Mouse (Mus musculus) stomach, embryonic 15.5 days (tissue): ENCODE results near the gene Asgr1. TPM values are rescaled to one million over a fixed set of nuclear protein-coding genes. Genes with fewer than 3 reads are reported as not detected.
"Not testable (repeated sequence)": the region's sequence is repeated elsewhere in the genome, so short reads cannot be mapped to it uniquely, and the experiment has no call there.

Experiments
- ATAC-seq: fragments of 200-750 bp; cut with Nextera tagmentation; 2 replicates; pipeline ENCODE4 v1.8.0; 2017; ENCODE audit warnings: low read depth, moderate number of reproducible peaks, moderate TSS enrichment; ENCODE audit not compliant: insufficient read depth, low FRiP score
- H3K27ac ChIP-seq: fragments of 300-500 bp; sonication (generic); 2 replicates; pipeline ENCODE4 v1.5.1; 2015; ENCODE audit warnings: mild to moderate bottlenecking, inconsistent platforms
- H3K27me3 ChIP-seq: fragments of 300-500 bp; sonication (generic); replicated peaks from 2 replicates; pipeline ENCODE4 v1.6.1; 2015; ENCODE audit warnings: inconsistent platforms
- H3K36me3 ChIP-seq: fragments of 300-500 bp; sonication (generic); 2 replicates; pipeline ENCODE4 v1.6.1; 2015; ENCODE audit warnings: inconsistent platforms
- H3K4me1 ChIP-seq: fragments of 300-500 bp; sonication (generic); 2 replicates; pipeline ENCODE4 v1.6.1; 2015; ENCODE audit warnings: inconsistent platforms
- H3K4me2 ChIP-seq: fragments of 300-500 bp; sonication (generic); 2 replicates; pipeline ENCODE4 v1.6.1; 2015; ENCODE audit warnings: mild to moderate bottlenecking, inconsistent platforms
- H3K4me3 ChIP-seq: fragments of 300-500 bp; sonication (generic); replicated peaks from 2 replicates; pipeline ENCODE4 v1.5.1; 2015; ENCODE audit warnings: inconsistent platforms
- H3K9ac ChIP-seq: fragments of 300-500 bp; sonication (generic); 2 replicates; pipeline ENCODE4 v1.6.1; 2015; ENCODE audit warnings: inconsistent platforms
- H3K9me3 ChIP-seq: fragments of 300-500 bp; sonication (generic); 2 replicates; pipeline ENCODE4 v1.6.1; 2016; ENCODE audit warnings: inconsistent platforms
- WGBS: fragments of 180-500 bp; shearing (Covaris S2); methylation state at CpG from one replicate; pipeline ENCODE4 v1.1.7; 2015; 5-methylcytosine and 5-hydroxymethylcytosine counted together
- polyA plus RNA-seq: library from polyadenylated mRNA; unstranded; fragments of >200 nt; fragmentation: Nextera tagmentation; extraction: Ambion mirVana; gene quantifications from 2 replicates; pipeline ENCODE4 v1.2.1, GENCODE M21; 2015

The Asgr1 gene
- polyA plus RNA-seq, 1 experiment from 2014 or later: 0.96 TPM

- 52% methylated on average over 6 of the region's 6 CpGs for WGBS
- no peak overlapping the region for H3K27ac ChIP-seq
- H3K36me3 ChIP-seq: no peaks in the 10 kb centered on the region
- no peaks in the 10 kb centered on the region for H3K27me3 ChIP-seq
- H3K4me2 ChIP-seq: no peak overlapping the region
- no peaks in the 10 kb centered on the region for H3K9me3 ChIP-seq
- no peak overlapping the region for H3K4me3 ChIP-seq
- no peak for ATAC-seq
- no peak overlapping the region for H3K9ac ChIP-seq
- H3K4me1 ChIP-seq: 0 out of 2 replicates have a peak, but pooled peaks cover 3% of the 10 kb centered on the region
These were observed 4.5 kb upstream of the Asgr1 start for GRCm38 (mm10) chr11:70049366-70049765.

DNA sequence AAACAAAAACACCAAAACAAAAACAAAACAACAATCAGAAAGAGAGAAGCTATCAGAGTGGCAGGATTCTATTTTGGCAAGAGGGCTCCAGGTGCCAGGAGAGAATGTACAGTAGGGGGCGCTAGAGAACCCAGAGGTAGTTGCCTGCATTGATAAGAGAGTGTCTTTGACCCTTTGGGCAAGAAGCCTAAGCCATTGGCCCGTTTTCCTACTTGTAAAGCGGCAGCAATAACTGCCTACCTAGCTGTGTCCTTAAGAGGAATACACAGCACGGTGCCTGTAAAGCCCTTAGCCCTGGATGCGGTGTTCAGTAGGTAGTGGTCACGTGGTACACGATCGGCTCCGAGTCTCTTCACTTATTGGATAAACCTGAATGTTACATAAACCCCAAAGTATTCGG, 4.1 kb upstream of the Asgr1 start:
- no peak overlapping the region for H3K9ac ChIP-seq
- 53% methylated on average over 10 of the region's 10 CpGs for WGBS
- 0 out of 2 replicates have a peak, but pooled peaks cover 3% of the 10 kb centered on the region for H3K4me1 ChIP-seq
- no peak overlapping the region for H3K4me3 ChIP-seq
- no peak overlapping the region for H3K27ac ChIP-seq
- no peaks in the 10 kb centered on the region for H3K9me3 ChIP-seq
- ATAC-seq: no peak
- H3K4me2 ChIP-seq: no peak overlapping the region
- no peaks in the 10 kb centered on the region for H3K36me3 ChIP-seq
- H3K27me3 ChIP-seq: no peaks in the 10 kb centered on the region

GRCm38 (mm10) chr11:70053156-70053555, 729 bp upstream of the Asgr1 start:
- 38% methylated on average over 7 of the region's 7 CpGs for WGBS

GRCm38 (mm10) chr11:70055618-70056214, 1.8 kb downstream of the Asgr1 start:
- no peaks in the 10 kb centered on the region for H3K36me3 ChIP-seq
- no peak overlapping the region for H3K9ac ChIP-seq
- H3K27me3 ChIP-seq: no peaks in the 10 kb centered on the region; the same call in 1 of the 2 replicates
- 24% methylated on average over 18 of the region's 18 CpGs for WGBS
- H3K4me2 ChIP-seq: peak overlapping the region; percentile 39
- ATAC-seq: 0 out of 2 replicates have a peak, but pooled peaks have one; percentile 33
- no peaks in the 10 kb centered on the region for H3K9me3 ChIP-seq
- 0 out of 2 replicates have a peak, but pooled peaks cover 6% of the 10 kb centered on the region for H3K4me1 ChIP-seq
- 0 out of 2 replicates have a peak overlapping the region, but pooled peaks have one; percentile 5 for H3K4me3 ChIP-seq
- no peak overlapping the region for H3K27ac ChIP-seq

More at GRCm38 (mm10) chr11:70053156-70053555, 729 bp upstream of the Asgr1 start:
- Histone ChIP-seq H3K27me3 (no peaks in the 10 kb centered on the region), H3K4me2 (no peak overlapping the region), H3K36me3 (no peaks in the 10 kb centered on the region), H3K9ac (no peak overlapping the region), H3K27ac (no peak overlapping the region), H3K4me3 (no peak overlapping the region), H3K4me1 (0 out of 2 replicates have a peak, but pooled peaks cover 6% of the 10 kb centered on the region), H3K9me3 (no peaks in the 10 kb centered on the region)
- no peak for ATAC-seq

GRCm38 (mm10) chr11:70057805-70058204, 3.9 kb downstream of the Asgr1 start:
- Histone ChIP-seq H3K9ac (no peak overlapping the region), H3K4me2 (no peak overlapping the region), H3K36me3 (no peaks in the 10 kb centered on the region), H3K9me3 (no peaks in the 10 kb centered on the region), H3K4me3 (no peak overlapping the region), H3K27ac (no peak overlapping the region), H3K4me1 (0 out of 2 replicates have a peak, but pooled peaks cover 6% of the 10 kb centered on the region), H3K27me3 (no peaks in the 10 kb centered on the region; the same call in 1 of the 2 replicates)
- WGBS: 81% methylated on average over 9 of the region's 9 CpGs
- no peak for ATAC-seq

DNA sequence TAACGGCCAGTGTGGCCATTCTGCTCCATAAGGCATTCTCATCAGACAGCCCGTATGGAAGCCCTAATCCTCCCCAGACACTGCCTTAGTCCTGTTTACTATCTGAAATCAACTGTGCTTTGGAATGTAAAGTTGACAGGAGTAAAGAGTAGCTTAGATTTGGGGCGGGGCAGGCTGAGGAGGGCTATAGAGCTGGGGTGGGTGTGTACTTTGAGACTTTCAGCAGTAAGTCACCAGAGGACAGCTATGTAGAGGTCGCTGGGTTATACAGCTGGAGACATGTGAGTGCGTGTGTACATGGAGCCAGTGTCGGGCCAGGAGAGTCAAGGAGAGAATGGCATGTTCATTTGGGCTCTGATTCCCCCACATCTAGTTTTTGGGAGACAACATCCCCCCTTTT, 6.0 kb downstream of the Asgr1 start:
- WGBS: 28% methylated on average over 6 of the region's 6 CpGs

GRCm38 (mm10) chr11:70063053-70063452, 9.2 kb downstream of the Asgr1 start:
- H3K36me3 ChIP-seq: no peaks in the 10 kb centered on the region
- no peak overlapping the region for H3K27ac ChIP-seq
- H3K4me3 ChIP-seq: no peak overlapping the region
- H3K4me1 ChIP-seq: no peaks in the 10 kb centered on the region
- no peak overlapping the region for H3K4me2 ChIP-seq
- no peak overlapping the region for H3K9ac ChIP-seq
- WGBS: 72% methylated on average over 3 of the region's 3 CpGs
- ATAC-seq: no peak
- H3K9me3 ChIP-seq: no peaks in the 10 kb centered on the region
- no peaks in the 10 kb centered on the region; the same call in 1 of the 2 replicates for H3K27me3 ChIP-seq

More for the DNA sequence above, 6.0 kb downstream of the Asgr1 start:
- Histone ChIP-seq H3K9ac (no peak overlapping the region), H3K9me3 (no peaks in the 10 kb centered on the region), H3K27ac (no peak overlapping the region), H3K4me2 (no peak overlapping the region), H3K27me3 (no peaks in the 10 kb centered on the region; the same call in 1 of the 2 replicates), H3K36me3 (no peaks in the 10 kb centered on the region), H3K4me3 (no peak overlapping the region), H3K4me1 (0 out of 2 replicates have a peak, but pooled peaks cover 3% of the 10 kb centered on the region)
- no peak for ATAC-seq

GRCm38 (mm10) chr11:70066701-70067100, 12.8 kb downstream of the Asgr1 start:
- ATAC-seq: no peak
- H3K27ac ChIP-seq: no peak overlapping the region
- 72% methylated on average over 4 of the region's 4 CpGs for WGBS
- no peaks in the 10 kb centered on the region for H3K9me3 ChIP-seq
- no peak overlapping the region for H3K4me2 ChIP-seq
- no peaks in the 10 kb centered on the region for H3K4me1 ChIP-seq
- no peaks in the 10 kb centered on the region for H3K36me3 ChIP-seq
- no peak overlapping the region for H3K4me3 ChIP-seq
- H3K27me3 ChIP-seq: no peaks in the 10 kb centered on the region
- H3K9ac ChIP-seq: no peak overlapping the region

- Histone ChIP-seq H3K27me3 (no peaks in the 10 kb centered on the region), H3K36me3 (no peaks in the 10 kb centered on the region), H3K4me3 (no peak overlapping the region), H3K4me1 (no peaks in the 10 kb centered on the region), H3K9me3 (no peaks in the 10 kb centered on the region), H3K27ac (no peak overlapping the region), H3K4me2 (no peak overlapping the region), H3K9ac (no peak overlapping the region)
- ATAC-seq: no peak
- 53% methylated on average over 3 of the region's 3 CpGs for WGBS
These were observed 14.4 kb downstream of the Asgr1 start for GRCm38 (mm10) chr11:70068245-70068644.

DNA sequence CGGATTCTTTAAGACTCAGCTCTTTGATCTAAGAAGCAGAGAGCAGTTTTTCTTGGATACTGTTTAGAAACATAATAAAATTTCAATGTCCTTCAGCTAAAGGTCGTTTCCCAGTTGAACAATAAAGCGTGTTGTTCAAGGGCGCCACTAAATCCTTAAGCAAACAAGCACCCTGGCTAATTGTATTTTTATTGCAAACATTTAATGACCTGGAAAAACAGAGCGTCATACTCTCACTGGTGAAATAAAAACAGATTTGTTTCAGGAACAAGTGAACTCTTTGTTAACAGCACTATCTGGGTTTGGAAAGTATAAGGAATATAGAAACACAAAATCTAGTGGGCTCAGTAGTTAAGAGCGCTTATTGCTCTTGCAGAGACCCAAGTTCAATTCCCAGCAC, 16.2 kb downstream of the Asgr1 start:
- ATAC-seq: no peak

GRCm38 (mm10) chr11:70070603-70071002, 16.7 kb downstream of the Asgr1 start:
- H3K4me1 ChIP-seq, H3K36me3 ChIP-seq, H3K4me3 ChIP-seq, H3K27ac ChIP-seq, ATAC-seq, H3K9me3 ChIP-seq, H3K27me3 ChIP-seq, H3K9ac ChIP-seq, H3K4me2 ChIP-seq: not testable (repeated sequence)
- WGBS: 66% methylated on average over 3 of the region's 3 CpGs

More for the DNA sequence above, 16.2 kb downstream of the Asgr1 start:
- H3K27me3 ChIP-seq: no peaks in the 10 kb centered on the region
- H3K9me3 ChIP-seq: no peaks in the 10 kb centered on the region
- WGBS: 70% methylated on average over 6 of the region's 6 CpGs
- H3K4me1 ChIP-seq: no peaks in the 10 kb centered on the region
- no peaks in the 10 kb centered on the region for H3K36me3 ChIP-seq
- no peak overlapping the region for H3K4me3 ChIP-seq
- H3K4me2 ChIP-seq: no peak overlapping the region
- no peak overlapping the region for H3K27ac ChIP-seq
- H3K9ac ChIP-seq: no peak overlapping the region

- H3K4me1 ChIP-seq: no peaks in the 10 kb centered on the region
- H3K4me3 ChIP-seq: no peak overlapping the region
- H3K9me3 ChIP-seq: no peaks in the 10 kb centered on the region
- WGBS: 33% methylated on average over 17 of the region's 17 CpGs
- H3K36me3 ChIP-seq: no peaks in the 10 kb centered on the region
- ATAC-seq: no peak; the same call in 1 of the 2 replicates
- H3K4me2 ChIP-seq: 0 out of 2 replicates have a peak overlapping the region, but pooled peaks have one; percentile 26
- H3K27ac ChIP-seq: no peak overlapping the region
- no peak overlapping the region for H3K9ac ChIP-seq
- no peaks in the 10 kb centered on the region for H3K27me3 ChIP-seq
These were observed 20.6 kb downstream of the Asgr1 start for GRCm38 (mm10) chr11:70074379-70075071.
